Mouse (Mus musculus): ENCODE measurements around the gene Ulk1.

Gene Ulk1

GRCm38 (mm10) chr5:110769272-110769671, 40.6 kb downstream of the Ulk1 start:
- no peak for DNase-seq (ENCODE audit: low spot score)

- DNase-seq (ENCODE audit: low spot score), result no peak
Observed at GRCm38 (mm10) chr5:110763890-110764289, 46.0 kb downstream of the Ulk1 start.

GRCm38 (mm10) chr5:110745021-110745420, 64.9 kb downstream of the Ulk1 start:
- DNase-seq (ENCODE audit: low spot score), result no peak

- DNase-seq (ENCODE audit: low spot score), result no peak
Observed at GRCm38 (mm10) chr5:110739496-110740275, 70.2 kb downstream of the Ulk1 start.

- DNase-seq (ENCODE audit: low spot score), result no peak
Observed at GRCm38 (mm10) chr5:110735606-110736005, 74.3 kb downstream of the Ulk1 start.

Data from embryo, embryonic 10.5 days (tissue).